Mouse (Mus musculus) cerebellum, adult 11 months (tissue): ENCODE data around the gene AC129217.1.

Source experiments
- DNase-seq: peaks from one replicate; pipeline ENCODE4 v3.0.0; 2022

The AC129217.1 gene

GRCm38 (mm10) chr19:8871267-8872186, 42.0 kb downstream of the AC129217.1 start, which contains the start of gene Ubxn1:
TSS of gene Ubxn1 (plus strand) at chr19:8871496.
- peak; percentile 95 for DNase-seq

- DNase-seq, result no peak
Observed at GRCm38 (mm10) chr19:8872266-8872840, 42.8 kb downstream of the AC129217.1 start.

GRCm38 (mm10) chr19:8875031-8875430, 45.5 kb downstream of the AC129217.1 start:
- DNase-seq, result no peak

- peak; percentile 86 for DNase-seq
Observed at GRCm38 (mm10) chr19:8880311-8881033, 50.9 kb downstream of the AC129217.1 start, which contains the start of gene Uqcc3. TSS of gene Uqcc3 (minus strand) at chr19:8880923.

- no peak for DNase-seq
Observed at GRCm38 (mm10) chr19:8881034-8881392, 51.4 kb downstream of the AC129217.1 start.

GRCm38 (mm10) chr19:8883616-8884015, 54.0 kb downstream of the AC129217.1 start, which contains the start of the genes Lbhd1 and Gm49403:
TSS of gene Lbhd1 (plus strand) at chr19:8883732.
TSS of gene Gm49403 (plus strand) at chr19:8883930.
- no peak for DNase-seq

GRCm38 (mm10) chr19:8886916-8887584, 57.5 kb downstream of the AC129217.1 start:
- DNase-seq, result no peak

GRCm38 (mm10) chr19:8887585-8888463, 58.3 kb downstream of the AC129217.1 start:
- DNase-seq, result no peak

GRCm38 (mm10) chr19:8888511-8889385, 59.2 kb downstream of the AC129217.1 start, which contains the start of the genes 1810009A15Rik and Gm49416:
TSS of gene 1810009A15Rik (plus strand) at chr19:8888853.
TSS of gene Gm49416 (plus strand) at chr19:8888926.
- peak; percentile 91 for DNase-seq
